Mouse (Mus musculus) thymus, adult 2 months (tissue): ENCODE results near the gene Gas7.

Experiments
- CTCF ChIP-seq: fragments of 200-500 bp; IDR thresholded peaks from 2 replicates; pipeline ENCODE4 v1.5.1; 2012; ENCODE audit warnings: mild to moderate bottlenecking, control low read depth, low read length, moderate library complexity, borderline replicate concordance; ENCODE audit not compliant: control insufficient read depth, poor library complexity, insufficient read depth; ENCODE audit errors: extremely low read depth
- POLR2A ChIP-seq: fragments of 200-500 bp; IDR thresholded peaks from 2 replicates; pipeline ENCODE4 v1.6.1; 2012; ENCODE audit warnings: mild to moderate bottlenecking, low read length, control low read depth, moderate library complexity; ENCODE audit not compliant: control insufficient read depth, poor library complexity, insufficient read depth; ENCODE audit errors: extremely low read depth

GRCm38 (mm10) chr11:67672140-67672539, 216.9 kb downstream of the Gas7 start:
- TF ChIP-seq CTCF, result no peak
- TF ChIP-seq POLR2A, result no peak
